Mouse (Mus musculus) limb, embryonic 11.5 days (tissue): ENCODE results near the gene Dars. TPM values are rescaled to one million over a fixed set of nuclear protein-coding genes. Genes with fewer than 3 reads are reported as not detected.

ENCODE experiments used
- ATAC-seq: fragments of 200-750 bp; cut with Nextera tagmentation; 2 replicates; pipeline ENCODE4 v1.8.0; 2017; ENCODE audit warnings: low read depth; ENCODE audit not compliant: insufficient number of reproducible peaks, low FRiP score, low TSS enrichment
- DNase-seq: peaks from one replicate; pipeline ENCODE4 v3.0.0-alpha.2; 2015; ENCODE audit warnings: low spot score
- H3K27ac ChIP-seq: fragments of 300-500 bp; sonication (generic); replicated peaks from 2 replicates; pipeline ENCODE4 v1.5.1; 2014; ENCODE audit warnings: low read depth, mild to moderate bottlenecking, low read length
- H3K27me3 ChIP-seq: fragments of 300-500 bp; sonication (generic); 2 replicates; pipeline ENCODE4 v1.6.1; 2014; ENCODE audit warnings: mild to moderate bottlenecking, low read length, mixed read lengths; ENCODE audit not compliant: control insufficient read depth, insufficient read depth
- H3K36me3 ChIP-seq: fragments of 300-500 bp; sonication (generic); 2 replicates; pipeline ENCODE4 v1.6.1; 2014; ENCODE audit warnings: mild to moderate bottlenecking, low read length, moderate library complexity, mixed read lengths; ENCODE audit not compliant: control insufficient read depth, insufficient read depth
- H3K4me1 ChIP-seq: fragments of 300-500 bp; sonication (generic); 2 replicates; pipeline ENCODE4 v1.6.1; 2014; ENCODE audit warnings: low read length, mixed read lengths; ENCODE audit not compliant: control insufficient read depth, insufficient read depth
- H3K4me2 ChIP-seq: fragments of 300-500 bp; sonication (generic); 2 replicates; pipeline ENCODE4 v1.6.1; 2014; ENCODE audit warnings: low read depth, mild to moderate bottlenecking, moderate library complexity; ENCODE audit not compliant: severe bottlenecking
- H3K4me3 ChIP-seq: fragments of 300-500 bp; sonication (generic); 2 replicates; pipeline ENCODE4 v1.5.1; 2014; ENCODE audit warnings: low read depth, low read length
- H3K9ac ChIP-seq: fragments of 300-500 bp; sonication (generic); 2 replicates; pipeline ENCODE4 v1.6.1; 2014; ENCODE audit warnings: mild to moderate bottlenecking, low read length
- H3K9me3 ChIP-seq: fragments of 300-500 bp; sonication (generic); 2 replicates; pipeline ENCODE4 v1.6.1; 2016; ENCODE audit warnings: low read length; ENCODE audit not compliant: control insufficient read depth
- WGBS: fragments of 180-500 bp; shearing (Covaris S2); extraction: QIAGEN DNeasy Blood & Tissue Kit; methylation state at CpG from one replicate; pipeline ENCODE4 v1.1.7; 2014; 5-methylcytosine and 5-hydroxymethylcytosine counted together
- polyA plus RNA-seq: library from polyadenylated mRNA; unstranded; fragments of >200 nt; fragmentation: Nextera tagmentation; extraction: Ambion mirVana; gene quantifications from 2 replicates; pipeline ENCODE4 v1.2.1, GENCODE M21; 2014

Dars gene
- polyA plus RNA-seq, 1 experiment from 2014 or later = 104 TPM

DNA sequence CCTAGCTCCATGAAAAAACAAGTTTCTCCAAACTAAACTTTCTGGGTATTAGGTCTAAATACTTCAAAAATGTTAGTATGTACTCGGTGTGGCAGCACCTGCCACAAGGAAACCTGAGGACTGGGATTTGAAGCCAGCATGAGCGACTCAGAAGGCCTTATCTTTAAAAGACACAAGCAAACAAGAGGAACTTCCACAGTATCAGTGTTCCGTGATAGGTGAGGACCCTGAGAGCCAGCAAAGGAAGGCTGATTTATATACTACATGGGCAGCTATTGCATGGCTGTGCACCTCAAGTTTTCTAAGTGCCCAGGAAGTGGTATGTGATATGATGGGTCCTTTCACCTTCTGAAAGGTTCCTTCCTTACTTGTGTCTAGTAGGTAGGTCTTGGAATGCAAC, 64.1 kb downstream of the Dars start:
- H3K4me3 ChIP-seq = no peak overlapping the region
- 0 out of 2 replicates have a peak, but pooled peaks cover 3% of the 10 kb centered on the region for H3K4me1 ChIP-seq
- peaks cover 18% of the 10 kb centered on the region; the same call in 1 of the 2 replicates for H3K36me3 ChIP-seq
- H3K4me2 ChIP-seq = no peak overlapping the region
- no peaks in the 10 kb centered on the region for H3K9me3 ChIP-seq
- no peak overlapping the region for H3K9ac ChIP-seq
- H3K27me3 ChIP-seq = no peaks in the 10 kb centered on the region
- no peak overlapping the region for H3K27ac ChIP-seq
- ATAC-seq = no peak
- no peak for DNase-seq
- 88% methylated on average over 3 of the region's 3 CpGs for WGBS

DNA sequence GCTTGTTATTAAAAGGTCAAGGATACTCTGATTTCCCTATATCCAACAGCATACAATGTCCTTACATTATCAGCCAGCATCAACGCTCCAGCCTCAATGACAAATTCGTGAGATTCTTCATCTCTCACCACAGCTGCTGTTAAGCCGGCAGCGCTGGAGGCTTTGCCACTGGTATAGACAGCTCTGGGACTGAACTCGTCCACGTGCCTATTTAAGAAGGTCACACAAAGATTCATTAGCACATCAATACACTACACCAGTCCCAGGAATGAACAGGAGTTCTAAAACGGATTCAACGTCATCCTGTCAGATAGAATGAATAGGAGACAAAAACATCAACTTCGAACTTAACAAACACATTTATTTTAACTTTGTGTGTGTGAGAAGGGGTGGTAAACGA, 72.9 kb downstream of the Dars start:
- Histone ChIP-seq H3K9ac (no peak overlapping the region), H3K4me1 (no peaks in the 10 kb centered on the region), H3K4me3 (no peak overlapping the region), H3K9me3 (no peaks in the 10 kb centered on the region), H3K4me2 (no peak overlapping the region), H3K36me3 (peaks cover 35% of the 10 kb centered on the region), H3K27ac (no peak overlapping the region), H3K27me3 (no peaks in the 10 kb centered on the region)
- DNase-seq (no peak), ATAC-seq (no peak)
- WGBS = 91% methylated on average over 10 of the region's 10 CpGs

DNA sequence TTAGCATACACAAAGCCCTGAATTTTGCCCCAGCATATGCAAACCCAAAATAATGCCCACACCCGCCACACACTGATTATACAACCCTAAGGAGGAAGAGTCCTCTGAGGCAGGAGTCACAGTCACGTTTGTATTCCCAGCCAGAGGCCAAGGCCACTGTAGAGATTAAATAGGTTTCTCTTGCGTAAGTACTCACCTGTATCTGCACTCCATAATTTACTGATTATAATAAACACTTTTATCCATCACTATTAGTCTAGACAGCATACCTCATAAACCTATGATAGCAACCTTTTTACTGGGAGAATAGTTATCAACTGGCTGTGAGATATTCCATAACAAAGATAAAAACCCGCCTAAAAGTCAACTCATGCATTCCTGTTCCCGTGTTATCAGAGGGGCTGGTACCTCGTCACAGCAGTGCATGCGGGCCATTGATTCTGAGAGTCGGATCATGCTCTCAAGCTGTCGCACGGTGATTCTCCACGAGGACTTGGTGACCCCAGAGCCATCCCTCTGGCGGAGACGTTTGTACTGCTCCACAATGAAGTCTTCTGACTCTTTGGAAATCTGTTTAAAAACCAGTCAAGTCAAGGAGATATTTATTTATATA, 79.4 kb downstream of the Dars start:
- no peaks in the 10 kb centered on the region for H3K4me1 ChIP-seq
- H3K9ac ChIP-seq = no peak overlapping the region
- H3K27me3 ChIP-seq = no peaks in the 10 kb centered on the region
- no peak overlapping the region for H3K4me2 ChIP-seq
- peaks cover 31% of the 10 kb centered on the region for H3K36me3 ChIP-seq
- 94% methylated on average over 13 of the region's 13 CpGs for WGBS
- H3K27ac ChIP-seq = no peak overlapping the region
- DNase-seq = no peak
- no peak for ATAC-seq
- no peaks in the 10 kb centered on the region for H3K9me3 ChIP-seq
- no peak overlapping the region for H3K4me3 ChIP-seq

DNA sequence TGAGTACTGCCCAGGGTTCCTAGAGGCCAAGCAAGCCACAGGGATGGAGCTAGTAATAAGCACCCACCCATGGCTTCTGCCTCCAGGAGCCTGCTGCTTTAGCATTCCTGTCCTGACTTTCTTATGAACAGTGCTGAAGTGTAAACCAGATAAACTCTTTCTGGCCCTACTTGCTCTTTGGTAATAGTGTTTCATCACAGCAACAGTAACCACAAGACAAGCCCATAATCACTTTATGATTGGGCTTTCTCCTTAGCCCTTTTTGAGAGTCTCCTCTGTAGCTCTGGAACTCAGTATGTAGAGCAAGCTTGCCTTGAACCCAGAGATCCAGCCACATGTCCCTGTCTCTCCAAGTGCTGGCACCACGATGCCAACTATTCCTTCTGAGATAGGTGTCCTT, 86.9 kb downstream of the Dars start:
- Histone ChIP-seq H3K4me2 (no peak overlapping the region), H3K9ac (no peak overlapping the region), H3K9me3 (no peaks in the 10 kb centered on the region), H3K4me1 (no peaks in the 10 kb centered on the region), H3K27me3 (no peaks in the 10 kb centered on the region), H3K4me3 (no peak overlapping the region), H3K27ac (no peak overlapping the region), H3K36me3 (peaks cover 18% of the 10 kb centered on the region; the same call in 1 of the 2 replicates)
- 91% methylated on average over 1 of the region's 1 CpGs for WGBS
- DNase-seq = no peak
- ATAC-seq = no peak

DNA sequence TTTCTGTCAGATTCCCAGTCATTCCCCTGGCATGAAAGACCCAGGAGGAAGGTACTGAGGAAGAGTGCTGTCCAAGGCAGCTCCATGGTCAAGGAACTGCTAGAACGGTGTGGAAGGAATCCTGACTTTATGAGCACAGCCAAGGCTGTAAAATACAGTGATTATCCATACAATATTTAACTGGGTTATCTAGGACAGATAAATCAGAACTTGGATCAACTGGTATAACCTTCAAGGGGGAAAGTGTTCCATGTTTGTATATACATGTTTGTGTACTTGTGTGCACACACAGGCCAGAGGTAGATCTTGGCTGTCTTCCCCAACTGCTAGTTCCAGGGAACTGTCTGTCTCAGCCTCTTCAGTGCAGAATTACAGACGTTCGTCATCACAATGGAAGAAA, 89.0 kb downstream of the Dars start, which contains the start of gene Lct:
TSS of gene Lct (minus strand) at position 101 of the 400 bp plus-strand sequence.
- H3K9me3 ChIP-seq = no peaks in the 10 kb centered on the region
- 89% methylated on average over 3 of the region's 3 CpGs for WGBS
- DNase-seq (no peak), ATAC-seq (no peak)
- no peak within 1 kb of the TSS for H3K4me2 ChIP-seq
- H3K27me3 ChIP-seq = no peaks in the 10 kb centered on the region
- no peak within 1 kb of the TSS for H3K4me3 ChIP-seq
- no peak within 1 kb of the TSS for H3K27ac ChIP-seq
- no peak within 1 kb of the TSS for H3K9ac ChIP-seq
- peaks cover 12% of the 10 kb centered on the region; the same call in 1 of the 2 replicates for H3K36me3 ChIP-seq
- H3K4me1 ChIP-seq = no peaks in the 10 kb centered on the region

DNA sequence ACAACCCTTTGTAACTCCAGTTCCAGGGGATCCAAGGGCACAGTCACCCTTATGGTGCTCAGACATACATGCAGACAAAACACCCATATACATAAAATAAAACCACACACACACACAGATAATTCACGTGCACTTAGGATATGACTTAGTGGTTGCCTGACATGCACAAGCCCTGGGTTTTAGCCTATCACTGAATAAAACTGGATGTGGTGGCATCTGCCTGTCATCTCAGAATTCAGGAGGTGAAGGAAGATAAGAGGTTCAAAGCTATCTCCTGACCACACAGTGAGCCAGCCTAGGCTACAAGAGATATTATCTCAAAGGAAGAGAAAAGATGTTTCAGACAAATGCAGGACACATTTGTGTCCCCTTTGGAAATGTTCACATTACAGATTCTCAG, 90.0 kb downstream of the Dars start:
- Histone ChIP-seq H3K4me1 (no peaks in the 10 kb centered on the region), H3K27me3 (no peaks in the 10 kb centered on the region), H3K36me3 (peaks cover 5% of the 10 kb centered on the region; the same call in 1 of the 2 replicates), H3K9me3 (no peaks in the 10 kb centered on the region), H3K4me2 (no peak overlapping the region), H3K4me3 (no peak overlapping the region), H3K9ac (no peak overlapping the region), H3K27ac (no peak overlapping the region)
- DNase-seq (no peak), ATAC-seq (no peak)
- 88% methylated on average over 1 of the region's 1 CpGs for WGBS

DNA sequence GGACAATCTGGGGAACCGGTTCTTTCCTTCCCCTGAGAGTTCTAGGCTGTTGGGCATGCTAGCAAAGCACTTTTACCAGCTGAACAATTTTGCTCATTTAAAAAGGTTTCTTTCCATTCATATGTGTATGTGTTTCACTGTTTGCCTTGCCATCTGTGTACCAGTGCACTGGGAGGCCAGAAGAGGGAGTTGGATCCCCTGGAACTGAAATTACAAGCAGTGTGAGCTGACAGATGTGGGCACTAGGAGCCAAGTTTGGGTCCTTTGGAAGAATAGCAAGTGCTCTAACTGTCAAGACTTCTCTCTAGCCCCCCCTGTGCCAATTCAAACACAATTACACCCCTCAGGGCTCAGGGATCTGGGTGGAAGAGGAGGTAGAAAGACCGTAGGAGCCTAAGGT, 92.4 kb downstream of the Dars start:
- WGBS = 88% methylated on average over 2 of the region's 2 CpGs
- Histone ChIP-seq H3K9ac (no peak overlapping the region), H3K4me1 (no peaks in the 10 kb centered on the region), H3K4me2 (no peak overlapping the region), H3K27me3 (no peaks in the 10 kb centered on the region), H3K36me3 (no peaks in the 10 kb centered on the region; the same call in 1 of the 2 replicates), H3K9me3 (no peaks in the 10 kb centered on the region), H3K27ac (no peak overlapping the region), H3K4me3 (no peak overlapping the region)
- DNase-seq = no peak
- ATAC-seq = no peak

DNA sequence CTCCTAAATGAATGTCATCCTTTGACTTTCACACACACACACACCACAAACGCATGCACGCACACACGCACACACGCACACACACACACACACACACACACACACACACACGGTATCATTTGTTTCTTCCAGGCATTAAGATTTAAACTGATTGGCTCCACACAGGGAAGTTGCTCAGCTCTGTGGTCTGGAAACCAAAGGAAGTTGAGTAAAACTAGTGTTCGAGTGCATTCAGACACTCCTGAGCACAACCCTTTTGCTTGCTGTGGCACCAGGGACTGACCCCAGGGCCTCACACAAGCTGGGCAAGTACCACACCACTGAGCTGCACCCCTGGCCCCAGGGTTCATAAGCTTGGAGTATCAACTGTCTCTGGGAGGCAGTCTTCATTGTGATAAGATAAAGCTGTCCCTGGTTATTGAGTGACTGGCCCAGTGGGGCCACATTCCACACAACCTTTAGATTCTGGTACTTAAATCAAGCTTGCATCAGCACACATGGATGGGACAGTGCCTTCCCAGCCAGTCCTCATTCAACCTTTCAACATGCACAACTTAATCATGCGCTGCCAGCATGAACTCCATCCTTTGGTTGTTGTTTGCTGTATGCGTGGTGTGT, 94.0 kb downstream of the Dars start:
- H3K4me3 ChIP-seq = no peak overlapping the region
- no peaks in the 10 kb centered on the region for H3K4me1 ChIP-seq
- no peaks in the 10 kb centered on the region; the same call in 1 of the 2 replicates for H3K36me3 ChIP-seq
- H3K9me3 ChIP-seq = no peaks in the 10 kb centered on the region
- WGBS = 89% methylated on average over 8 of the region's 8 CpGs
- DNase-seq (no peak), ATAC-seq (no peak)
- H3K27ac ChIP-seq = no peak overlapping the region
- no peak overlapping the region for H3K4me2 ChIP-seq
- no peaks in the 10 kb centered on the region for H3K27me3 ChIP-seq
- H3K9ac ChIP-seq = no peak overlapping the region
